Mouse (Mus musculus): ENCODE results near the gene Cds2.

DNA sequence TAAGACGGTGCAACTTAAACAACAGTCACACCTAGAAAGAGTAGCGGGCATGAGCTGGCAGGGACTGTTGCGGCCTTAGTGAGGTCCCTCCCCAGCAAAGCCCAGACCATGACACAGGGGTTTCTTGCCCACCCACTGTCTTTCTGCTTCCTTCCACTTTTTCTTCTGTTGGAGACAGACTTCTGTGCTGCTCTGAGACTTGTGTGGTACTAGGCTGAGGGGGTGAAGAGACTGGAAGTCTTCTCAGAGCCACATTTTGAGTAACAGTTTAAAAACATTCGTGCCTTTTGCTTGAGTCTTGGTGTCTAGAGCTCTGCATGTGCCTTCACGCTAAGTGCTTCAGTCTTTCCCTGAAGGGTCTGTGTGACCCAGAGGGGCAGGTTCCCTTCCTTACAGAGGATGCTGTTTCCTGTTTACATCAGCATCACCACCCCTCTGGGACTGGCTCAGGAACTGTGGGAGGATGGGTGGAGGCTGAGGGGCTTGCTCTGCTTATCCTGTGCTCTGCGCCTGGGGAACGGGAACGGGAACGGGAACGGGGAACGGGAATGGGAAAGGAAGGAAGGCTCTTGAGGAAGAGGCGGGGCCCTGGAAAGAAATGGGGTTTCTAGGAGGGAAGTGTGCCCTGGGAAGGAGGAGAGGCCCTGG, 21.7 kb downstream of the Cds2 start:
- TF ChIP-seq POLR2A (IDR thresholded peaks at IDR 0.05; ENCODE audit: borderline replicate concordance, low read depth, low read length) (no peak), CTCF (IDR thresholded peaks at IDR 0.05; ENCODE audit: low read depth, low read length) (no peak)

All from bone marrow macrophage, adult 2 months (primary cell).